Mouse (Mus musculus): ENCODE results near the gene 4930524B15Rik.

GRCm38 (mm10) chr11:31936910-31937525 lies 28.4 kb upstream of the 4930524B15Rik start:
- TF ChIP-seq CTCF (IDR thresholded peaks at IDR 0.05; ENCODE audit: borderline replicate concordance, control insufficient read depth, extremely low read depth, insufficient read depth, low read length, poor library complexity) (no peak), POLR2A (IDR thresholded peaks at IDR 0.05; ENCODE audit: control insufficient read depth, extremely low read depth, insufficient read depth, low read length, poor library complexity) (no peak)
